Mouse (Mus musculus) CH12.LX (cell line): ENCODE data around the gene Htr1d.

Experiments
- IRF4 ChIP-seq: IDR thresholded peaks from 2 replicates; pipeline ENCODE4 v1.6.1; 2014; ENCODE audit warnings: low read depth, mild to moderate bottlenecking, inconsistent platforms, low read length, improper control_type of control experiment
- TBP ChIP-seq: conservative IDR thresholded peaks from 2 replicates; pipeline ENCODE4 v1.6.1; 2011; ENCODE audit warnings: low read depth, low read length, improper control_type of control experiment
- TCF12 ChIP-seq: IDR thresholded peaks from 2 replicates; pipeline ENCODE4 v1.6.1; 2014; ENCODE audit warnings: low read depth, mild to moderate bottlenecking, inconsistent platforms, low read length, improper control_type of control experiment
- USF1 ChIP-seq: IDR thresholded peaks from 2 replicates; pipeline ENCODE4 v1.6.1; 2014; ENCODE audit warnings: low read depth, mild to moderate bottlenecking, inconsistent platforms, low read length, improper control_type of control experiment
- ZMIZ1 ChIP-seq: IDR thresholded peaks from 2 replicates; pipeline ENCODE4 v1.6.1; 2012; ENCODE audit warnings: low read depth, mild to moderate bottlenecking, inconsistent platforms, low read length, improper control_type of control experiment

DNA sequence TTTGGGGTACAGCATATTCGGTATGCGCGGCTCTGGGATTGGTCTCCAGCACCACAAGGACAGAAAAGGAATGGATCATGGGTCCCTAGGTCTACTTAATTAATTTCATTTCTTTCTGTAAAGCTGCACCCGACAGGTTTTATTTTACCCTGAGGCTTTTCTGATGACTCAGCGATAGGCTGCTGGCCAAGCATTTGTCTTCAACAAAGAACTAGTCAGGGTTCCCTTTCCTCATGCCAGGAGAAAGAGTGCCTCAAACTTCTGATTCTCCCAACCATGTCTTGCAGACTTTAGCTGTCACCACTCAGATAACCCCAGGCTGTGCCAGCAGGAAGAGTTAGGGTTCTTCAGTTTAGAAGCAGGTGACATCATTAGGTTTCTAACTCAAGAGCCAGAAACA is 46.3 kb upstream of the Htr1d start:
- no peak for TF ChIP-seq TCF12
- no peak for TF ChIP-seq ZMIZ1
- no peak for TF ChIP-seq TBP
- no peak for TF ChIP-seq USF1
- TF ChIP-seq IRF4 = no peak
